Mouse (Mus musculus): ENCODE results near the gene Adam10. TPM values are rescaled to one million over a fixed set of nuclear protein-coding genes. Genes with fewer than 3 reads are reported as not detected.

Gene Adam10
- polyA plus RNA-seq, 1 experiment: 33.3 TPM

GRCm38 (mm10) chr9:70818739-70819138 lies 139.9 kb downstream of the Adam10 start:
- WGBS: 44% methylated on average over 14 of the region's 14 CpGs
- Histone ChIP-seq H3K27me3 (ENCODE audit: control insufficient read depth, insufficient read depth, low read length) (no peaks in the 10 kb centered on the region), H3K36me3 (ENCODE audit: control insufficient read depth, insufficient read depth, low read length) (no peaks in the 10 kb centered on the region), H3K27ac (ENCODE audit: insufficient read depth, low read depth, low read length) (no peak overlapping the region), H3K4me3 (ENCODE audit: low read depth, low read length) (no peak overlapping the region), H3K4me1 (ENCODE audit: control insufficient read depth, insufficient read depth, insufficient read length, low read length) (peaks cover 21% of the 10 kb centered on the region)
- TF ChIP-seq POLR2A (IDR thresholded peaks at IDR 0.05; ENCODE audit: low read depth, low read length) (no peak), CTCF (IDR thresholded peaks at IDR 0.05; ENCODE audit: extremely low read depth, insufficient read length, insufficient replicate concordance, low read depth, low read length) (no peak)

- H3K4me3 ChIP-seq (ENCODE audit: low read depth, low read length): peak overlapping the region; percentile 48
- H3K4me1 ChIP-seq (ENCODE audit: control insufficient read depth, insufficient read depth, insufficient read length, low read length): peaks cover 11% of the 10 kb centered on the region
- 37% methylated on average over 3 of the region's 3 CpGs for WGBS
- H3K27ac ChIP-seq (ENCODE audit: insufficient read depth, low read depth, low read length): peak overlapping the region; percentile 84
- TF ChIP-seq POLR2A (IDR thresholded peaks at IDR 0.05; ENCODE audit: low read depth, low read length): no peak
- TF ChIP-seq CTCF (IDR thresholded peaks at IDR 0.05; ENCODE audit: extremely low read depth, insufficient read length, insufficient replicate concordance, low read depth, low read length): no peak
- H3K36me3 ChIP-seq (ENCODE audit: control insufficient read depth, insufficient read depth, low read length): no peaks in the 10 kb centered on the region
- no peaks in the 10 kb centered on the region for H3K27me3 ChIP-seq (ENCODE audit: control insufficient read depth, insufficient read depth, low read length)
These were observed 145.3 kb downstream of the Adam10 start for GRCm38 (mm10) chr9:70824103-70824502.

GRCm38 (mm10) chr9:70827911-70828310 lies 149.1 kb downstream of the Adam10 start:
- WGBS: 86% methylated on average over 6 of the region's 6 CpGs
- Histone ChIP-seq H3K4me1 (ENCODE audit: control insufficient read depth, insufficient read depth, insufficient read length, low read length) (peaks cover 33% of the 10 kb centered on the region), H3K36me3 (ENCODE audit: control insufficient read depth, insufficient read depth, low read length) (no peaks in the 10 kb centered on the region), H3K27ac (ENCODE audit: insufficient read depth, low read depth, low read length) (no peak overlapping the region), H3K4me3 (ENCODE audit: low read depth, low read length) (no peak overlapping the region), H3K27me3 (ENCODE audit: control insufficient read depth, insufficient read depth, low read length) (no peaks in the 10 kb centered on the region)
- TF ChIP-seq POLR2A (IDR thresholded peaks at IDR 0.05; ENCODE audit: low read depth, low read length) (no peak), CTCF (IDR thresholded peaks at IDR 0.05; ENCODE audit: extremely low read depth, insufficient read length, insufficient replicate concordance, low read depth, low read length) (no peak)

Other genes with a start within 250 kb of the Adam10 start
- gene Rnf111, start 175.3 kb upstream of the Adam10 start, polyA plus RNA-seq (2012; rRNA removed): 17.1 and 35.3 TPM in 2 replicates
- gene Sltm, start 136.2 kb upstream of the Adam10 start, polyA plus RNA-seq (2012; rRNA removed): 2.6 and 4.2 TPM in 2 replicates
- 0.44 and 3.3 TPM in 2 replicates for gene Gm10642, start 22.7 kb upstream of the Adam10 start, polyA plus RNA-seq (2012; rRNA removed)
- 5.5 and 12.0 TPM in 2 replicates for gene Mindy2, start 21.8 kb upstream of the Adam10 start, polyA plus RNA-seq (2012; rRNA removed)